Mouse (Mus musculus) C3H10T1/2 (cell line): Measurements from ENCODE around the gene Trim69. TPM values are rescaled to one million over a fixed set of nuclear protein-coding genes. Genes with fewer than 3 reads are reported as not detected.

ENCODE experiments used
- polyA plus RNA-seq, 2 experiments: library from polyadenylated mRNA; unstranded; fragments of >200 nt; fragmentation: generic; extraction: Trizol; gene quantifications; one replicate each; pipeline ENCODE4 v1.2.1; 2012; ENCODE audit warnings: missing spikeins in 2 of 2

Gene Trim69
- polyA plus RNA-seq, result under 1 TPM; 0.02 to 0.08 TPM

GRCm38 (mm10) chr2:122160680-122161079 lies at the start of gene Trim69:
TSS of gene Trim69 (plus strand) at chr2:122160700.

GRCm38 (mm10) chr2:122117961-122118958 lies 42.2 kb upstream of the Trim69 start, which contains the start of gene Spg11:
TSS of gene Spg11 (minus strand) at chr2:122118386.

GRCm38 (mm10) chr2:122147508-122148241 lies 12.8 kb upstream of the Trim69 start, which contains the start of gene B2m:
TSS of gene B2m (plus strand) at chr2:122147686.

GRCm38 (mm10) chr2:122186106-122186505 lies 25.6 kb downstream of the Trim69 start, which contains the start of the genes Patl2 and Terb2:
TSS of gene Patl2 (minus strand) at chr2:122186189.
TSS of gene Terb2 (plus strand) at chr2:122186272.

Other genes starting within 250 kb of the Trim69 start
- gene Ctdspl2, start 204.7 kb upstream of the Trim69 start, polyA plus RNA-seq, result 1 to 10 TPM in 1 of 2 experiments, under 1 TPM in 1; 0.15 to 2.5 TPM
- under 1 TPM; 0.02 TPM for gene Mageb3, start 204.6 kb upstream of the Trim69 start, polyA plus RNA-seq
- gene Eif3j1, start 132.2 kb upstream of the Trim69 start, polyA plus RNA-seq, result 1 to 10 TPM in 1 of 2 experiments, under 1 TPM in 1; 0.87 to 2.5 TPM
- gene Spg11, start 42.3 kb upstream of the Trim69 start, polyA plus RNA-seq, result 1 to 10 TPM; 1.0 to 6.2 TPM
- gene B2m, start 13.0 kb upstream of the Trim69 start, polyA plus RNA-seq, result 100 to 1,000 TPM; 249 to 350 TPM
- under 1 TPM in 1 of 2 experiments, not detected in 1; 0.04 TPM for gene Patl2, start 25.5 kb downstream of the Trim69 start, polyA plus RNA-seq
- not detected for gene Terb2, start 25.6 kb downstream of the Trim69 start, polyA plus RNA-seq
- 10 to 100 TPM; 18.1 to 71.8 TPM for gene Sord, start 74.0 kb downstream of the Trim69 start, polyA plus RNA-seq
- gene Duox2, start 137.7 kb downstream of the Trim69 start, polyA plus RNA-seq, result under 1 TPM; 0.04 to 0.06 TPM
- gene Duoxa2, start 138.2 kb downstream of the Trim69 start, polyA plus RNA-seq, result not detected
- 1 to 10 TPM in 1 of 2 experiments, under 1 TPM in 1; 0.72 to 4.2 TPM for gene Duoxa1, start 153.0 kb downstream of the Trim69 start, polyA plus RNA-seq
- gene Duox1, start 155.0 kb downstream of the Trim69 start, polyA plus RNA-seq, result under 1 TPM; 0.06 to 0.41 TPM
- 10 to 100 TPM; 29.9 to 36.6 TPM for gene Shf, start 208.5 kb downstream of the Trim69 start, polyA plus RNA-seq